Mouse (Mus musculus) limb, embryonic 12.5 days (tissue): Measurements from ENCODE around the gene Fgfr2. TPM values are rescaled to one million over a fixed set of nuclear protein-coding genes. Genes with fewer than 3 reads are reported as not detected.

ENCODE experiments used
- ATAC-seq: fragments of 200-750 bp; cut with Nextera tagmentation; 2 replicates; pipeline ENCODE4 v1.8.0; 2017; ENCODE audit warnings: low read depth, moderate TSS enrichment; ENCODE audit not compliant: insufficient number of reproducible peaks, insufficient read depth, low FRiP score, low TSS enrichment
- H3K27ac ChIP-seq: fragments of 300-500 bp; sonication (generic); 2 replicates; pipeline ENCODE4 v1.5.1; 2016; ENCODE audit warnings: mild to moderate bottlenecking, moderate library complexity
- H3K27me3 ChIP-seq: fragments of 300-500 bp; sonication (generic); 2 replicates; pipeline ENCODE4 v1.6.1; 2016; ENCODE audit warnings: mild to moderate bottlenecking, moderate library complexity
- H3K36me3 ChIP-seq: fragments of 300-500 bp; sonication (generic); 2 replicates; pipeline ENCODE4 v1.6.1; 2016; ENCODE audit warnings: mild to moderate bottlenecking, moderate library complexity
- H3K4me1 ChIP-seq: fragments of 300-500 bp; sonication (generic); replicated peaks from 2 replicates; pipeline ENCODE4 v1.6.1; 2016
- H3K4me2 ChIP-seq: fragments of 300-500 bp; sonication (generic); 2 replicates; pipeline ENCODE4 v1.6.1; 2016; ENCODE audit warnings: mild to moderate bottlenecking, moderate library complexity
- H3K4me3 ChIP-seq: fragments of 300-500 bp; sonication (generic); replicated peaks from 2 replicates; pipeline ENCODE4 v1.5.1; 2016; ENCODE audit warnings: mild to moderate bottlenecking
- H3K9ac ChIP-seq: fragments of 300-500 bp; sonication (generic); replicated peaks from 2 replicates; pipeline ENCODE4 v1.6.1; 2016; ENCODE audit warnings: mild to moderate bottlenecking, moderate library complexity
- H3K9me3 ChIP-seq: fragments of 300-500 bp; sonication (generic); 2 replicates; pipeline ENCODE4 v1.6.1; 2016; ENCODE audit warnings: mild to moderate bottlenecking, moderate library complexity
- WGBS: fragments of 180-500 bp; shearing (Covaris S2); methylation state at CpG from one replicate; pipeline ENCODE4 v1.1.7; 2016; 5-methylcytosine and 5-hydroxymethylcytosine counted together
- polyA plus RNA-seq: library from polyadenylated mRNA; unstranded; fragments of >200 nt; fragmentation: Nextera tagmentation; extraction: Ambion mirVana; gene quantifications from 2 replicates; pipeline ENCODE4 v1.2.1, GENCODE M21; 2016

Fgfr2 gene
- polyA plus RNA-seq, 1 experiment from 2014 or later, result 112 TPM

DNA sequence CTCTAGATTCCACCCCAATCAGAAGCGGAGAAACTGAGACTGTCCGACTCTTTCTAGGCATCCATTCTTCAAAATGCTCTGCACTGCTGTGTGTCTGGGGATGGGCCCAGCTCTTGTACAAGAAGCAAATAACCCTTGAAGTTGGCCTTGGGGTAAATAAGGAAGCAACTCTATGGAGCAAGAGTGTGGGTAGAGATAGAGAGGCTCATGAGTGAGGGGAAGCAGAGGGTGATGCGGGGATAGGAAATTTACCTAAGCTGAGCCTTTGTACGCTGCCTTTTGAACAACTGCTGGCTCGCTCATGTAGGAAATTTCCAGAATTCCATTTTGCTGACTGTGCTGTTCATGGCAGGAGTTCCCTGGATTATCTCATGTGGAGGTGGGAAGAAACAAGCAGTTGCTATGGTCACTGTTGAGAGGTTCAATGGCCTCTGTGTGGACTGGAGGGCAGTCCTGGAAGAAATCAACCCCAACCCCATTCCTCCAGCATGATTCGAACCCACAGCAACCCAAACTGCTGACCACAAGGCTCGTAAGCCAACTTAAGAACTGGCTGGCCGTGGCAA, 896.0 kb downstream of the Fgfr2 start:
- H3K9me3 ChIP-seq, result no peaks in the 10 kb centered on the region
- H3K4me2 ChIP-seq, result no peak overlapping the region
- H3K9ac ChIP-seq, result no peak overlapping the region
- H3K36me3 ChIP-seq, result no peaks in the 10 kb centered on the region
- H3K27ac ChIP-seq, result no peak overlapping the region
- H3K27me3 ChIP-seq, result peaks cover 8% of the 10 kb centered on the region; the same call in 1 of the 2 replicates
- no peak overlapping the region for H3K4me3 ChIP-seq
- no peak for ATAC-seq
- H3K4me1 ChIP-seq, result peaks cover 8% of the 10 kb centered on the region
- 89% methylated on average over 8 of the region's 8 CpGs for WGBS

DNA sequence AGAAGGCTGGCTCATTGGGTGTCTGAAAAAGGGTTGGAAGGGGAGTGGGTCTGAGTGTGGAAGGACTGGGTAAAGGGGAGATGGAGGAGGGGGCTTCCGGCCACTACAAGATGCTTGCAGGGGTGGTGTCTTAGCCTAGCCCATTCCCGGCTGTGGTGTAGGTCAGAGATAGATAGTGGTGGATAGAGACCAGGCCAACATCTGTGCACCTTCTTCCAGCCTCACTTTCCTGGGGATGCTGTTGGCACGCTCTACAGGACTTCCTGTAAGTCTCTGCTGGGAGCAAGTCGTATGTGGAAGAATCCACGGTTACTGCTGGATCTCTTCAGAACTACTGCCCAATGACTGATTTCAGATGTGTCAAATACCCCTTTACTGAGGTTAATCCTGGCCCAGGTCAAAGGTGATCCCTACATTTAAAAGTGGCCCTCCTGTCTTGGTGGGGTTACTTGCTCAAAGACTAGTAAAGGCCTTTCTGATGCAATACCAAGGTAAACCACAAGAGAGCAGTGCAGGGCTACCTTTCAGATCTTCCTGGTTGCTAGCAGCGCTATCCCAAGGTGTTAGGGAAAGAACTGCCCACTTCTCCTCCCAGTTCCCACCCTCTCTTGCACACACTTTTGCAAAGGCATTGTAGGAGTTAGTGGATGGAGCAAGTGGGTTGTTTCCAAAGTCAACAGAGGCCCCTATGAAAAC, 896.6 kb downstream of the Fgfr2 start:
- H3K9ac ChIP-seq, result no peak overlapping the region
- H3K9me3 ChIP-seq, result no peaks in the 10 kb centered on the region
- peaks cover 8% of the 10 kb centered on the region for H3K4me1 ChIP-seq
- H3K27me3 ChIP-seq, result peaks cover 8% of the 10 kb centered on the region; the same call in 1 of the 2 replicates
- 52% methylated on average over 6 of the region's 6 CpGs for WGBS
- ATAC-seq, result no peak
- H3K4me2 ChIP-seq, result no peak overlapping the region
- no peak overlapping the region for H3K4me3 ChIP-seq
- no peak overlapping the region for H3K27ac ChIP-seq
- H3K36me3 ChIP-seq, result no peaks in the 10 kb centered on the region

DNA sequence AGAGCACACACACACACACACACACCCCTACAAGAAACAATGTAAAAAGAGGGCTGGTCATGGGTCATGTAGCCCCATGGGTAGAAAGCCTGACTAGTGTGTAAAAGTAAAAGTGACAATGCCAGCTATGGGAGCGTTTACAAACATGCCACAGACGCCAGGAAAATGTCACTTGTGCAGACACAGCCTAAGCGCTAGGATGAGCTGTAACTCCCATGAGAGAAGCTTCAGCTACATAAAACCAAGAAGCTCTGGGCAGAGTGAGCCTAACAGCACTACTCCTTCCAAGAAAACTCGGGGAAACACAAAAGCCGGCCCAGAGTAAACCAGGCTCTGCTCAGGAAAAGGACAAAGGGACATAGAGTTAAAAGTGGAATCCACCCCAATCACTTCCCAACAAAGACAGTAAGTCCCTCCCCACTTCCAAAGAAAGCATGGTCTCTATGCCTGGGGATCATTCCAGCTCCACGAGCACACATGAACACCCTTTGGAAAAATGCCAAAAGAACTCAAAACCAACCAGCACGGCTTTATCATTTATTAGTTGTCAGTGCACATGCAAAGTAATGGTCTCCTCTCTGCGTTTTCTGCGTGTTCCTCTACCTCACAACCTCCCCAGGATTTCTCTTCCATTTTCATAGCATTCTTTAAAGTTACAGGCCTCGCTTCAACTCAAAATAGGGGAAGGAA, 899.6 kb downstream of the Fgfr2 start:
- H3K27me3 ChIP-seq, result peaks cover 8% of the 10 kb centered on the region; the same call in 1 of the 2 replicates
- no peak overlapping the region for H3K27ac ChIP-seq
- 65% methylated on average over 10 of the region's 10 CpGs for WGBS
- no peak overlapping the region for H3K4me3 ChIP-seq
- no peak for ATAC-seq
- no peak overlapping the region for H3K4me2 ChIP-seq
- H3K9ac ChIP-seq, result no peak overlapping the region
- peaks cover 8% of the 10 kb centered on the region for H3K4me1 ChIP-seq
- no peaks in the 10 kb centered on the region for H3K36me3 ChIP-seq
- no peaks in the 10 kb centered on the region for H3K9me3 ChIP-seq

DNA sequence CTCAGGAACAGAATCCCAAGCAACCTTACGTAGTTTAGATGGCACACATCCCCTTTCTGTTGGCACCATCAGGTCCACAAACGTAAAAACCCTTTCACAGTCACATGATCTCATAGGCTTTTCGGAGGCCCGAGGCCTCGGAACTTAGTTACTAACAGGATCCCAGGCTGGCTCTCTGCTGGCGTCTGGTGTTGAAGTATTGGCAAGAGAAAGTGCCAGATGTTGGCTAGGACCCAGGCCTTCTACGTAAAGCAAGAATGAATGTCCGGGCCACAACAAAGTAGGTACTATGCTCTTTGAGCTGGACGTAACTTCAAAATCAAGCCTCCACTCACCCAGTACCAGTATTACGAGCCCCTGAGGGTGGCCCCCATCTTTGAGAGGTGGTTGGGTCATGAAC, 909.1 kb downstream of the Fgfr2 start:
- Histone ChIP-seq H3K9ac (no peak overlapping the region), H3K27me3 (peaks cover 12% of the 10 kb centered on the region; the same call in 1 of the 2 replicates), H3K36me3 (no peaks in the 10 kb centered on the region), H3K27ac (no peak overlapping the region), H3K9me3 (no peaks in the 10 kb centered on the region), H3K4me2 (no peak overlapping the region), H3K4me1 (peaks cover 36% of the 10 kb centered on the region), H3K4me3 (no peak overlapping the region)
- ATAC-seq, result no peak
- 70% methylated on average over 10 of the region's 10 CpGs for WGBS

DNA sequence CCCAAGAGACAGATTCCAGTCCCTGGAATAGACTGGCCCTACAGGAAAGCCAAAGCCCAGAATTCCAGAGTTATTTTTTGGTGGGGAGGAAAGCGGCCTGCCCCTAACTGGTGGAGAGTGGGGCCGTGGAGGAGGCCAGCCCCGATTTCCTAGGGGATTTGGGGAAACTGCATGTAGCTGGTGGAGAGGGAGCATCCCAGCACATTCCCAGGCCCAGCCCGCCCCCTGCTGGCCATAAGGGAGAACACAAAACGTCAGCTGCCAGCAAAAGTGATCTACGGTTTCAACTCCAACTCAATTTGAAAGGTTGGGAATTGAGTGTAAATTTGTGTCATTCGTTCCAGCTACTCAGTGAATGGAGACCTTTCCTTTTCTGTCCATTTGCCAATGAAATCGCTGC, 909.7 kb downstream of the Fgfr2 start:
- 11% methylated on average over 8 of the region's 8 CpGs for WGBS

DNA sequence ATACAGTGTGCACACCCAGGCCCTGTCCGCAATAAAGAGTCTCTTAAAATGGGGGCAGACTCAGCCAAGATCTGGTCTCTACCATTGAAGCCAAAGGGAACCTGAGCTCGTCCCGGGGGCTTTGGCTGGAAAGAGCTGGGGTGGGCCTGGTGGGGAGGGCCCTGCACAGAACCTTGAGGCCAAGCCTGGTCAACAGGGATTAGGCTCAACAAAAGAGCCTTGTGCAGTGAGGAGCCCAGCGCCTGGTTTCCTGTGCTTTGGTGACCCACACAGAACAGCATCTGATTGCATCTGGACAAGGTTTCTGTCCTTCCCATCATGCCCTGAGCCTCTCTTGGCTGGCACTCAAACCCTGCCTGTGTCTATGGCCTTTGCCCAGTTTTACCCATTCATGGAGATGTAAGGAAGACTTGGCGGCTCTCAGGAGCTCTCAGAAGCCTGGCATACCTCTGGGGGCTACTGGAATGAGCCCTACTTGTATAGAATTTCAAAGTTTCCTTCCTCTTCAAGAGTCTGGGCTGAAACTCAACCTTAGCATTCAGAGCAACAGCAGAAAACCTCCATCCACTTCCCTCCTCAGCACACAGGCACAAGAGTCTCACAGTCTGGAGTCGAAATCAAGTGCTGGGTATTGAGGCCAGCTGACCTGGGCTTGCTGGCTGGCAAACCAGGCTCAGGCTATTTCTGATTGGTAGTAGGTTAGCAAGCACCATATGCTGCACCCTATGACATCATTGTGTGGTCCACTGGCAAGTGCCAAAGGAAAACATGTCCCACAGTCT, 911.0 kb downstream of the Fgfr2 start:
- Histone ChIP-seq H3K27ac (peak overlapping the region; percentile 18; the same call in 1 of the 2 replicates), H3K9me3 (no peaks in the 10 kb centered on the region), H3K4me2 (no peak overlapping the region), H3K9ac (no peak overlapping the region), H3K27me3 (peaks cover 15% of the 10 kb centered on the region; the same call in 1 of the 2 replicates), H3K4me1 (peaks cover 36% of the 10 kb centered on the region), H3K4me3 (no peak overlapping the region), H3K36me3 (no peaks in the 10 kb centered on the region)
- WGBS, result 70% methylated on average over 6 of the region's 6 CpGs
- no peak for ATAC-seq

More for the DNA sequence above, 909.7 kb downstream of the Fgfr2 start:
- Histone ChIP-seq H3K27ac (no peak overlapping the region), H3K9me3 (no peaks in the 10 kb centered on the region), H3K36me3 (no peaks in the 10 kb centered on the region), H3K4me3 (no peak overlapping the region), H3K4me2 (no peak overlapping the region), H3K9ac (no peak overlapping the region), H3K27me3 (peaks cover 15% of the 10 kb centered on the region; the same call in 1 of the 2 replicates), H3K4me1 (peaks cover 36% of the 10 kb centered on the region)
- ATAC-seq, result no peak

DNA sequence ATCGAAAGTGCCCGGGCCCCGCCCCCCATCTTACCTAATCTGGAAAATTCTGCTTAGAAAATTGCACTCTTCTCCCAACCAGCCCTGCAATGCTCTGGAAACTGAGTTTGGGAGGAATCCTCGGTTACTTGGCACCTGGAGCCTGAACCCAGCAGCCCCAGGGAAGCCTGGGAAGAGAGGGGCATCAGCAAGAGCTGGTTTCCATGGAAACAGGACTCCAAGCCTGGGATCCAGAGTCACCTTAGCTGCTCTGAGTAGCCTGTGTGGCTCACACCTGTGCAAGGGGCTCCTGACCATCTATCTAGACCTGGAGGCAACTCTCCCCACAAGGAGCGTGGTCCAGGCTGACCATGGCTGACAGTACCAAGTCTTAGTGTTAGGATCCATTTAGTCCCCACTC, 912.5 kb downstream of the Fgfr2 start:
- Histone ChIP-seq H3K27me3 (peaks cover 13% of the 10 kb centered on the region; the same call in 1 of the 2 replicates), H3K9ac (no peak overlapping the region), H3K4me3 (no peak overlapping the region), H3K4me1 (peaks cover 36% of the 10 kb centered on the region), H3K9me3 (no peaks in the 10 kb centered on the region), H3K27ac (no peak overlapping the region), H3K36me3 (no peaks in the 10 kb centered on the region), H3K4me2 (no peak overlapping the region)
- 83% methylated on average over 5 of the region's 5 CpGs for WGBS
- ATAC-seq, result no peak

DNA sequence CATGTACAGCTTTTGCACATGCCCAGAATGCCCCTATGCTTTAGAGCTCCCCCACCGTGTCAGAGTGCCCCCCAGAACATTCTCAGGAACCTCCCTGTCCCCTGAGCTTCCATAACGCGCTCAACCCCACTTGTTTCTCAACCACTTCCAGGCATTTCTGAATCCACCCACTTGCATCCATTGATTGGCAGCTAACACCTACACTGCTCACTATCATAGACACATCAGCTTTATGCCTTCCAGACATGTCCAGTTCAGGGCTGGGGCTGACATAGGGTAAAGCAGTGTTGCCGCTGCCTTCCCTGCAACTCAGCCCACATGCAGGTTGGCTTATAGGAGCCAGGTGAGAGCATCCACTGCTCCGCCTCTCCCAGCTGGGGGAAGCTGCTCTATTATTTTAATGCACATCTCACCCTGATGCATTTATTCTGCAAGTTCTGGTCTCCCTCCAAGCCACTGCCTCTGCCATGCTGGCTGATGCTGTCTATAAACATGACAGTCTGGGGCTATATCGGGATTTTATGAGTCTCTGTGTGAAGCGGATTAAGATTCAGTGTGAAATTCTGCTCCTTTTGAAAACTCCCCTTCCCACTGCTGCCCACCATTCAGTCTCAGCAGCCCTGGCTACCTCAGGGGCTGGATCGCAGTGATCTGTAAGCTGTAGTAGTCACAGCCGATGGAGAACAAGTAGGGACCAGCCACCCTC, 914.1 kb downstream of the Fgfr2 start:
- Histone ChIP-seq H3K36me3 (no peaks in the 10 kb centered on the region), H3K27ac (no peak overlapping the region), H3K9ac (no peak overlapping the region), H3K4me1 (peaks cover 46% of the 10 kb centered on the region), H3K27me3 (0 out of 2 replicates have a peak, but pooled peaks cover 6% of the 10 kb centered on the region), H3K4me3 (no peak overlapping the region), H3K4me2 (no peak overlapping the region), H3K9me3 (no peaks in the 10 kb centered on the region)
- no peak for ATAC-seq
- 68% methylated on average over 9 of the region's 9 CpGs for WGBS

DNA sequence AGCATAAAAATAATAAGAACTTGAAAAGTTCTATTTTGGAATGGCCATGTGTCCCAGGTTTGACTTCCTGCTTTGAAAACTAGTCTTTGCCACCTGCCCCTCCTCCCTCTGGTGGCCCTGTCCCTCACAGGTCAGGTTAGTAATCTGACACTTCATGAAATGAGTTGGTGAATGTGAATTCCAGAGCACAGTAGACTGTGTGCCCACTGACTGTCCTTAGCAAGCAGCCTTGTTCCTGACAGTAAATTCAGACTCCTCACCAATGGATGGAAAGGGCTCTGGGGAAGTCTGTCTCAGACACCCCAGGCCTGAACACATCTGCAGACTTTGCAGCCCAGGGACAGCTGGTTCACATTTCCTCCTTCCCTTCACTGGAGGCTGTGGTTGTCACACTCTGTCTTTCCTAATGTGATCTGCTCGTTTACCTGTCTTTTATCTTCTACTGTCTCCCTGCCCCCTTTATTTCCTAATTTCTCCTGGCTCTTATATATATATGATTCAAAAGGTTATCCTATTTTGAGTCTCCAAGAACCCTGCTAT, 919.0 kb downstream of the Fgfr2 start:
- H3K27me3 ChIP-seq, result 0 out of 2 replicates have a peak, but pooled peaks cover 6% of the 10 kb centered on the region
- H3K4me1 ChIP-seq, result peaks cover 39% of the 10 kb centered on the region
- 0% methylated on average over 1 of the region's 1 CpGs for whole genome bisulfite sequencing
- no peak overlapping the region for H3K9ac ChIP-seq
- no peaks in the 10 kb centered on the region for H3K36me3 ChIP-seq
- no peaks in the 10 kb centered on the region for H3K9me3 ChIP-seq
- ATAC-seq, result peak; percentile 76
- 0 out of 2 replicates have a peak overlapping the region, but pooled peaks have one; percentile 15 for H3K4me2 ChIP-seq
- H3K27ac ChIP-seq, result peak overlapping the region; percentile 73
- H3K4me3 ChIP-seq, result no peak overlapping the region

DNA sequence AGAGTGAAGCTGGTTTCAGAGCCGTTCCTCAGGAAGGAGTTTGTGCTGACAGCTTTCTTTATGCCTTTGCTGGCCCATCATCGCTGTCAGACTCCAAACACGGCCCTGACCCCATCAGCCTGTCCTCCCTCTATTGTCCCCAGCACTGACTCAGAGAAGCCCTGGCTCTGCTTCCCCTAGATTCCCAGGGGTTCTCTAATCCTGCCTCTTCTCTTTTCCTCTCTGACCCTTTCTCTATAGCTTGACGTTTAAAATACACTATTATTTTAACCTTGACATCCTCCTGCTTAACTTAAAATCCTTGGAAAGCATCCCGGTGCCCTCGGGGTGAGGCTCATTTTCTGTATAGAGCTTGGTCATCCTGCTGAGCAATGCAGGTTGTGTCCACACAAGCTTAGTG, 923.5 kb downstream of the Fgfr2 start:
- no peaks in the 10 kb centered on the region for H3K9me3 ChIP-seq
- ATAC-seq, result no peak

More for the DNA sequence above, 923.5 kb downstream of the Fgfr2 start:
- Histone ChIP-seq H3K4me3 (no peak overlapping the region), H3K4me2 (no peak overlapping the region), H3K27ac (no peak overlapping the region), H3K9ac (no peak overlapping the region), H3K4me1 (peaks cover 65% of the 10 kb centered on the region), H3K27me3 (0 out of 2 replicates have a peak, but pooled peaks cover 3% of the 10 kb centered on the region), H3K36me3 (no peaks in the 10 kb centered on the region)
- WGBS, result 58% methylated on average over 6 of the region's 6 CpGs
